Mouse (Mus musculus): ENCODE measurements around the gene Pkd1.

Gene Pkd1

DNA sequence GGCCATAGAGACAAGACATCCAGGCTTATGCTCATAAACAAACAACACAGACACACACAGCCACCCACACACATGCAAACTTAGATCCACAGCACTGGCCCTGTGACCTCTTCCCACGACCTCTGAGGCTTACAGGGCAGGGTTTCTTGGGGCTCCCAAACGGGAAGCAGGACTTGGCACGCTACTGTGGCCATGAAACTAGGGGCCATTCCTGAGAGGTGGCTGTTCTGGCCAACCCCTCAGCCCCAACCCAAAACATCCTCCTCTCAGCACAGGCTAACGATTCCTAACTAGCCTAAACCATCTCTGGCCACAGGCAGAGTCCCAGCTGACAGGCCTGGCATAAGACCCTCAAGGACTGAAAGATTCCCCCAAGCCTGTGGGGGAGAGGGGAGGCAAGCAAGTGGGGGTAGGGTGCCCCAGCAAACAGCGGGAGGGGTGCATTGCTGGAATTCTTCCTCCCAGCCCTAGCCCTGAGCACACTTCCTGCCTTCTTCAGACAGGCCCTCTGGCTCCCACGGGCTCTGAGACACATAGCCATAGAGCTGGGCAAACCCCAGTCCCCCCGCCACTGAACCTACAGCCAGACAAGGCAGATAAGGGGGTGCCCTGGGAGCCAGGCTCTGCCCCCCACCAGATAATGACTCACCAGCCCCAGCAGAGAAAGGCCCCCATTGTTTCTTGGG is 94.5 kb downstream of the Pkd1 start:
- in situ Hi-C loops (cut with MboI, MseI), result no loop called here

DNA sequence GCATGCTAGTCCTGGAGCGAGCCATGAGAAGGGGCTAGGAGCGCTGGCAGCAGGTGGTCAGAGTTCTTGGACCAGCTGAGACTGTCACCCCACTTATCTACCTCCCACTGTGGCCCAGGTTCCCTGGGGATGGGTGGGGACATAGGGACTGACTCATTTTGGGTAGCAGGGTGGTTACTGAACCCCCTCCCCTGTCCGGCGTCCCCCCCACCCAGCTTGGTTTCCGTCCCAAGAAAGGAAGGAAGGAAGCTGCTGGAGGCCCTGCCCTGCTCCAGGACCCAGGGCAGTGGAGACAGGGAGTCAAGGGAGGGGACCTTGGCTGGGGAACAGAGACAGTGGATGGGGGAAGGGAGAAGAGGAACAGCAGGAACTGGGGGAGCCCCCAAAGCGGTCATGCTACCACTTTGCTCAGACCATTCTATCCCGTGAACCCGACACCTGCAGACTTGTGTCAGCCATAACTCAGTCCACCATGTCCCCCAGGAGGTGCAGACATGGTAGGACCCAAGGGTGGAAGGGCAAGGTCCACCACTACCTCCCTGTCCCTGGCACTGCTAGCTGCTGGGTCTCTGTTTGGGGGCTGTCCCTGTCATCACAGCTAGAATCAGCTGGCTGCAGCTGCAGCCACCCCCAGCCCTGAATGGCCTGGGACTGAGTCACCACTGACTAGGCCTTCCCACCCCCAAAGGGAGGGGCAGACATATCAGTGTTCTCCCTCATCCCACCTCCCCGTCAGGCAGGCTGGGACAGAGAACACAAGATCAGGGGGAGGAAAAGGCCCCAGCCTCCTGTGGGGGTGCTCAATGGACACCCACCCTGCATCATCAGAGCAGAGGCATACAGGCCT is 95.5 kb downstream of the Pkd1 start:
- in situ Hi-C loops (cut with MboI, MseI), result no loop called here

DNA sequence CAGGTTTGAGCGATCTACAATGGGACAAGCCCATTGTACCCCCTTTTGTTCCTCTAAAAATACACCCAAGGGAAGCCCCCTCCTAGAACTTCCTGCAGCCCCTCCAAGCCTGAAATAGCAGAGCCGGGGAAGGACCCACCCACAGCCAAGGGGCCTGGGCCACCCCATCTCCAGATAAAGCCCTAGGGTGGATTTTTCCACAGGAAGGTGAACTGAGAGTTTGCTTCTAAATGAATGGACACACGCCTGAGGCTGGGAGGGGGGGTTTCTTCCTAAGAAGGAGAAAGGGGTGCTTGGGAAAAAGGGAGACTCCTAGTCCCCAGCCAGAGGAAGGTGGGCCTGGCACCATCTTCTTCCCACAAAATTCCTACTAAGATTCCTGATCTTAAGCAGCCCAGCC is 96.3 kb downstream of the Pkd1 start:
- in situ Hi-C loops (cut with MboI, MseI), result no loop called here
